Mouse (Mus musculus) layer of hippocampus, adult 2 months (tissue): ENCODE results near the gene Smchd1. TPM values are rescaled to one million over a fixed set of nuclear protein-coding genes. Genes with fewer than 3 reads are reported as not detected.
"Not testable (repeated sequence)": the region's sequence is repeated elsewhere in the genome, so short reads cannot be mapped to it uniquely, and the experiment has no call there.

Experiments used
- DNase-seq, 2 experiments: peaks; one replicate each; pipeline ENCODE4 v3.0.0; 2022; ENCODE audit warnings: low spot score in 2 of 2
- H3K27ac ChIP-seq: fragments of 200-600 bp; 2 replicates; pipeline ENCODE4 v1.8.1; 2022
- H3K4me3 ChIP-seq: fragments of 200-600 bp; 2 replicates; pipeline ENCODE4 v1.8.1; 2022; ENCODE audit warnings: mild to moderate bottlenecking
- CTCF ChIP-seq: fragments of 200-600 bp; conservative IDR thresholded peaks from 2 replicates; pipeline ENCODE4 v1.8.1; 2022; ENCODE audit warnings: antibody characterized with exemption, mild to moderate bottlenecking, moderate library complexity
- total RNA-seq, 2 experiments: library from RNA; stranded (reverse); gene quantifications; 2 replicates each; pipeline ENCODE4 v1.2.3; 2021

The Smchd1 gene
- total RNA-seq, 2 experiments from 2014 or later, result 34.6 to 40.0 TPM

DNA sequence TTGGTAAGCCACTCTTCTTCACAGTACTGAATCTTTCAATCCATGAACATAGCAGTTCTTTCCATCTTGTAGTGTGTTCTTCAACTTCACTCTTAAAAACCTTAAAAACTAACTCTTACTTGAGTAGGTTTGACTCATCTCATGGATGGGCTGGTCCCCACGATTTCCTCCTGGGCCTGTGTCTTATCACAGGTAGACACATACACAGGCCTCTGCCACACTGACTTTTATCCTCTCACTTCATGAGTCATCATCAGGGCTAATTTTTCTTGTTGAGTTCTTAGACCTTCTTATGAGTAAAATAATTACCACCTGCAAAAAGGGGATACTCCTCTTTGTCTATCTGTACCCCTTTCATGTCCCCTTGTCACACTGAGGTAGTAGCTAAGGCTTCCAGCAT, 58.1 kb downstream of the Smchd1 start:
- H3K4me3 ChIP-seq, result no peak overlapping the region

DNA sequence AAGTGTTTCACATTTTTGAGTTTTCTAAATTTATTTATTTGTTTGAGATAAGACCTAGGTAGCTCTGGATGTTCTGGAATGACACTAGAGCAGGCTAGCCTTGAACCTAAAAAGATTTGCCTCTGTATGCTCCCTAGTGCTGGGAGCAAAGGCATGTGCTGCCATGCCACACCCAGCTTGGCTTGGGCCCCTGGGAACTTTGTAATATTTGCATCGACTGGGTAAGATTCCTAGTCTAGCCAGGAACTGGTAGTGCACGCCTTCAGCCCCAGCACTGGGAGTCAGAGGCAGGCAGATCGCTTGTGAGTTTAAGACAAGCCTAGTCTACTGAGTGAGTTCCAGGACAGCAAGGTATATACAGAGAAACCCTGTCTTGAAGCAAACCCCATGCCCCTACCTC, 87.7 kb downstream of the Smchd1 start:
- Histone ChIP-seq H3K4me3 (no peak overlapping the region), H3K27ac (no peak overlapping the region)
- no peak for DNase-seq
- TF ChIP-seq CTCF, result no peak

More for the DNA sequence above, 58.1 kb downstream of the Smchd1 start:
- no peak overlapping the region for H3K27ac ChIP-seq
- no peak for DNase-seq
- no peak for TF ChIP-seq CTCF

DNA sequence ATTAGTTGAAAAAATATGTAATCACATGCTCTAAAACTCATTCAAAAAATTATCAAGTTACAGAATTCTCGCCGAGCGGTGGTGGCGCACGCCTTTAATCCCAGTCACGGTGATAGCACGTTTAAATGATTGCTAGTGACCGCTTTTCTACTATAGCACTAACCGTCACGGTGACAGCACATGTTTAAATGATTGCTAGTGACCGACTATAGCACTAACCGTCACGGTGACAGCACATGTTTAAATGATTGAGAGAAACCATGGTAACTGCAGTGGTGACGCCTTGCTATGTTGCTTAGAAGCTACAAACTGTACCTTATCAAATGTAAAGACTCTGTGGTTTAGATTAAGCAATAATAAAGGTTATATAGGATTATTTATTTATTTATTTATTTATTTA, 94.8 kb downstream of the Smchd1 start:
- no peak for TF ChIP-seq CTCF
- Histone ChIP-seq H3K4me3 (no peak overlapping the region), H3K27ac (no peak overlapping the region)
- DNase-seq, result no peak

DNA sequence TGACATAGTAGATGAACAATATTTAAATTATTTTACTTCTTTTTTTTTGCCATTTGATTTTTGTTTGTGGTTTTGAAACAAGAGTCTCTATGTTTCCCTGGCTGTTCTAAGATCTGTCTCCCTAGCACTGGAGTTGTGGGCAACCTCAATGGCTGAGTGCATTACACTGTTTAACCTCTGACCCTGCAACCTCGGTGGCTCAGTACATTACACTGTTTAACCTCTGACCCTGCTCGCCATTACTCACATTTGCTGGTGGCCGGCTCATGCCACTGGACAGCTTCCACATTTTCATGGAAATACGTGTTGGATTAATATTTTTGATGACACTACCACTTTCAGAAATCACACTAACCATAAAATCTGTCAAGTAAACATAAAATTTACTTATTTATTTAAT, 97.2 kb downstream of the Smchd1 start:
- Histone ChIP-seq H3K27ac (no peak overlapping the region), H3K4me3 (no peak overlapping the region)
- no peak for TF ChIP-seq CTCF
- DNase-seq, result no peak

DNA sequence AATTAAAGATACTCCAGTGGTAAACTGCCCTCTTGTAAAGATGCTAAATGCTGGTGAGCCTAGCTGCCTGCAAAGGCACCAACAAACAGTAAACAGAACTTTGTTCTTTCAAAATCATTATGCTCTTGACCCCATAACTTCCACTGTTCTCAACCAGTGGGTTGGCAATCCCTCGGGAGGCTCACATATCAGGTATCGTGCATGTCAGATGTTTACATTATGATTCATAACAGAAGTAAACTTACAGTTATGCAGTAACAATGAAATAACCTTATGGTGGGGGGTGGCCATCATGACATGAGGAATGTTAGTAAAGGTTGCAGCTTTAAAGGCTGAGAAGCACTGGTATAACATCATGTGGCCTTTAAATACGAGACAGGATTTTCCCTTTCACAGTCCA, 119.6 kb downstream of the Smchd1 start:
- H3K4me3 ChIP-seq, result no peak overlapping the region
- no peak for TF ChIP-seq CTCF
- DNase-seq, result no peak
- H3K27ac ChIP-seq, result no peak overlapping the region

DNA sequence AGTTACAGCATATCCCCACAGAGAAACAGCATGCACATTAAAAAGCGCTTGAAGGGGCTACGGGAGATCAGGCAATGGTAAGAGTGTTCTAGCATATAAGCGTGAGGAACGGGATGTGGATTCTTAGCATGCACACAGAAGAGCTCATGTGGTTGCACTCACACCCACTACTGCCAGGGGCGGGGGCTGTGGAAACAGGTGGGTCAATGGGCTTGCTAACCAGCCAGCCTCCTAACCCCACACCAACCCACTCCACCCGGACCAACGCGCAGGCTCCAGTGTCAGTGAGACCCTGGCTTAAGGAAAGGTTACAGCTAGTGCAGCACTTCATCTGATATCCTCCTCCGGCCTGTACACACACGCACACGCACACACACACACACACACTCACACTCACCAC, 120.9 kb downstream of the Smchd1 start:
- Histone ChIP-seq H3K4me3 (no peak overlapping the region), H3K27ac (no peak overlapping the region)
- no peak for TF ChIP-seq CTCF
- DNase-seq, result no peak

DNA sequence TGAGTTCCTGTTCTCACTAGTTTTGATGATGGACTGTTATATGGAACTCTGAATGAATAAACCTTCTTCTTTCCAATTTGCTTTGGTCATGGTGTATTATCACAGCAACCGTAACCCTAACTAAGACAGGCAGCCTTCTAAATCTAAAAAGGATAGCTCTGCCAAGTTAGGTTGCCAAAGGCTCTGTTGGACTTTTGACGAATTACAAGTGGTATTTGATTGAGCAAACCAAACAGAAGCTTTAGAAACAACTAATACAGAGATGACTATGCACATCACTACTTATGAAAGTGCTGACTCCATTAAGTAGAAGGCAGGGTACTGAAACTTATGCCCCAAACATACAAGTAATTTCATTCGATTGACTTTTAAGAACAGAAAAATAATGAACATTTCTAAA, 127.0 kb downstream of the Smchd1 start:
- Histone ChIP-seq H3K27ac (no peak overlapping the region), H3K4me3 (no peak overlapping the region)
- DNase-seq, result no peak
- TF ChIP-seq CTCF, result no peak

DNA sequence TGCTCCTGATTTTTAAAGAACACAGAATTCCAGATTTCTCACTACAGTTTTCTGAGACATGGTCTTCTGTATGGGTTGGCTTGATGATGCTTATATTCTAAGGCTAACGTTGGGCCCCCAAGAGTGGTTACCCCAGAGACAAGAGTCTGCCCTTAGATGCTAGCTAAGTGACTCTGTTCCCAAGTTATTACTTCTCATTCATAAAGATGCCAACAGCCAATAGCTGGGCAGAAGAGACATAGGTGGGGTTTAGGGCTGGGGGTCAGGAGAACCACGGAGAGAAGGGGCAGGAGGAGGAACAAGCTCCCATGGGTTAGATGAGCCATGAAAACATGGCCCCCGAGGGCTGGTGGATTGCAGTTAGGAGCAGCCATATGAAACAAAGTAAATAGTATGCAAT, 133.1 kb downstream of the Smchd1 start:
- TF ChIP-seq CTCF, result no peak
- Histone ChIP-seq H3K27ac (no peak overlapping the region), H3K4me3 (no peak overlapping the region)
- DNase-seq, result no peak

DNA sequence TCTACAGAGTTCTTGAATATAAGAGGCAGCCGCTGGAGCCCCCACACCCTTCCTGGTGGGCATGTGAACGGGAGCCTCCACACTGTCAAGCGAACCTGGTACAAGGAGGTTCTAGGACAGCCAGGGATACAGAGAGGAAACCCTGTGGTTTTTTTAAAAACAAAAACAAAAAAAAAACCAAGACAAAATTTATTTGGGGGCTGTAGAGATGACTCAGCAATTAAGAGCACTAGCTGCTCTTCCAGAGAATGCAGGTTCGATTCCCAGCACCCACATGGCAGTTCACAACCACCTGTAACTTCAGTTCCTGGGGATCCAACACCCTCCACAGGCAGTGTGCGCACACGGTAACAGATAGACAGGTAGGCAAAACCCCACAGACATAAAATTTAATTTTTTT, 136.5 kb downstream of the Smchd1 start:
- no peak for DNase-seq
- TF ChIP-seq CTCF, result no peak
- H3K4me3 ChIP-seq, result no peak overlapping the region
- no peak overlapping the region for H3K27ac ChIP-seq

DNA sequence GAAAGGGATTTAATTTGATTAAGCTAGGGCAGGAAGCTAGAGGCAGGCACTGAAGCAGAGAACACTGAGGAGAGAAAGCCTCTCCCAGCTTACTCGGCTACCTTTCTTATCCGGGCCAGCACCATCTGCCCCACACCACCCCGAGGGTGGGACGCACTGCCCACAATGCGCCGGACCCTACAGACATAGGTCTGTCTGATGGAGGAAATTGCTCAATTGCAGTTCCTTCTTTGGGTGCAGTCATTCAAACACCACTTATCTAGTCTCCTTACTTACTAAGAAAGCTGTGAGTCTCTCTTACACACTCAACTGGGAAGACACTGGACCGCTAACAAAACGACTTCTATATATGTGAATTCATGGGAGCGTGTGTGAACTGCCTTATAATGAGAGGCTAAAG, 137.6 kb downstream of the Smchd1 start:
- Histone ChIP-seq H3K27ac (no peak overlapping the region), H3K4me3 (no peak overlapping the region)
- DNase-seq, result no peak
- TF ChIP-seq CTCF, result no peak

DNA sequence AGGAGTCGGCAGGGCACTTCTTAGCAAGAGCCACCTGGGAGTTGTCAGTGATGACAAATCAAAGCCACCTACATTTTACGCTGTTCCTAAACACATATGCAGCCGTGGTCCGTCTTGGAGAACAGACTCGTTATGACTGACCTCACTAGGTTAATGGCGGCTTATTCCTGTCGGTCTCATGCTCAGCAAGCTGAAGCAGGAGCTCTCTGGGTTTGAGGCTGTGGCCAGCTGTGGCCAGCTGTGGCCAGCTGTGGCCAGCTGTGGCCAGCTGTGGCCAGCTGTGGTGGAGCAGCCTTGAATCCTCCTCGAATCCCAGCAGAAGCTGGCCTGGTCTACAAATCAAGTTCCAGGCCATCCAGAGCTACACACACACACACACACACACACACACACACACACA, 138.7 kb downstream of the Smchd1 start:
- no peak overlapping the region for H3K27ac ChIP-seq
- no peak overlapping the region for H3K4me3 ChIP-seq
- TF ChIP-seq CTCF, result no peak
- DNase-seq, result no peak

DNA sequence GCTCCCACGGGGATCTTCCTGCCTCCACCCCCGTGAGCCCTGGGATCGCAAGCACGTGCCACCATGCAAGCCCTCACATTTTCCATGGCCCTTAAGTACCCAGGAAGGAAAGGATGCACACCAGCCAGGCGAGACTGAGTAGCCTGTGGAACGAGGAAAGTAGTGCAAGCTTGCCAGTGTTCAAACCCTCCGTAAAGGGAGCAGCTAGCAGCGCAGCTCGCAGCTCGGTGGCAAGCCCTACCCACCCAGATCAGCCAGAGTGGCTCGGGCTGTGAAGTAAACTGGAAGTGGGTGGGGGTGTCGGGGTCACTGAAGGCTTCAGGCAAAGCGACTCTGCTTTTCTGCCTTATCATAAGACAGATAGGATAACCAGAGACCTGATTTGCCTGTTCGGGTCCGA, 142.8 kb downstream of the Smchd1 start:
- TF ChIP-seq CTCF, result no peak
- DNase-seq, result no peak
- Histone ChIP-seq H3K27ac (no peak overlapping the region), H3K4me3 (no peak overlapping the region)

DNA sequence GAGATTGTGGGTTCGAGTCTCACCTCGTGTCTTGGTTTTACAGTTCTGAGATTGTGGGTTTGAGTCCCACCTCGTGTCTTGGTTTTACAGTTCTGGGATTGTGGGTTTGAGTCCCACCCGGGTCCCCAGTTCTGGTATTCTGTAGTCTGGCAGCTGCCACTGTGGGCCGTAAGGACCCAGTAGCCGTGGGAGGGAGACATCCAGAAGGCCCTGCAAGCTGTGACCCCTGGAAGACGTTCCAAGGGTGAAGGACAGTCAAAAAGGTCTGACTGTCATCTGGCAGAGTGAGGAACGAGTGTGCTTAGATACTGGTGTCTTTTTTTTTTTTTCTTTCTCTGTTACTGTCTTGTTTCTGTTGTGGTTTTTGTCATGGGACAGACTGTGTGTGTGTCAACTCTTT, 154.4 kb downstream of the Smchd1 start:
- not testable (repeated sequence) for H3K27ac ChIP-seq, H3K4me3 ChIP-seq, DNase-seq

DNA sequence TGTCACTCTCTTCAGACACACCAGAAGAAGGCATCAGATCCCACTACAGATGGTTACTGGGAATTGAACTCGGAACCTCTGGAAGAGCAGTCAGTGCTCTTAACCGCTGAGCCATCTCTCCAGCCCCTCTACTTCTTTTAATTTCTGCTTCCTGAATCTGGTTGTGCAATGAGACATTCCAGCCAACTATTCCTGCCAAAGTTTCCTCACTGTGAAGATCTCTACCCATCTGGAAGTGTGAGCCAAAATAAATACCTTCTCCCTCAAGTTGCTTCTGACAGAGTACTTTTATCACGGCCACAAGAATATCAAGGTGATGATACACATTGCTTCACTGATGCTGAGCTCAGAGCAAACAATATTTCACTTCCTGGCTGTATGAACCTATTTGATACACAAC, 155.8 kb downstream of the Smchd1 start:
- Histone ChIP-seq H3K27ac (no peak overlapping the region), H3K4me3 (no peak overlapping the region)
- no peak for TF ChIP-seq CTCF
- no peak for DNase-seq

DNA sequence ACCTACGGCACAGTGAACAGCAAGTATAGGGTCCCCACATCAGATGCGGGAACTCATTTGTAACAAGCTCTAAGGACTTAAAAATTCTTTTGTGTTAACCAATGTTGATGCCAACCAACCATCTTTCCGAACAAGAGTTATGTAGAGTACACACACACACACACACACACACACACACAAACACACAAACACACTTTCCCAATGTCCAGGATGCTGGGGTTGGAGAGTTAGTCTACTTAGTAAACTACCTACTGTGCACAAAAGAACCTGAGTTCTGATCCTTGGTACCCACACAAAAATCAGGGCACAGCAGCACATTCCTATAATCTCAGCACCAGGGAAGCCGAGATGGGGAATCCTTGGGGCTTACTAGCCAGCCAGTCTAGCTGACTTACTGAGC, 157.6 kb downstream of the Smchd1 start:
- TF ChIP-seq CTCF, result no peak
- Histone ChIP-seq H3K27ac (no peak overlapping the region), H3K4me3 (no peak overlapping the region)
- DNase-seq, result no peak

DNA sequence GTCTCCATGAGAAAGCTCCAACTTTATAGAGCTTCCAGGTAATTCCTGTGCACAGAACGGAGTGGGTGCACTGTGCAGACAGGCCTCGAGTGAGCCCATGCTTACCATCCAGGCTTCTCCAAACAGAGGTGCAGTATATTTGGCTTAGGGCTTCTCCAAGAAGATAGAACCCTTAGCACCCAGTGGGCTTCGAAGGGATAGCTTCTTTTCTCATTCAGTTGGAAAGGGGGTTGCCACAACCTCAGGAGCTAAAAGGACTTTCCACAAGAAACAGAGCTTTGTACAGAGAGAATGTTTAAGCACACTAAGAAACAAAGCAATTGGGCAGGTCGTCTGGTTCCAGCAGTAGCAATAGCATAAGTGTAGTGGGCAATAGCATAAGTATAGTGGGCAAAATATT, 160.8 kb downstream of the Smchd1 start:
- Histone ChIP-seq H3K27ac (no peak overlapping the region), H3K4me3 (no peak overlapping the region)
- no peak for DNase-seq
- no peak for TF ChIP-seq CTCF
